Mouse (Mus musculus): Measurements from ENCODE around the gene Git1. TPM values are rescaled to one million over a fixed set of nuclear protein-coding genes. Genes with fewer than 3 reads are reported as not detected.

Git1 gene
- total and polyA plus RNA-seq, 2 experiments from 2014 or later: 19.6 to 143 TPM

GRCm38 (mm10) chr11:77532202-77532846 is 39.0 kb downstream of the Git1 start:
- no peaks in the 10 kb centered on the region for H3K9me3 ChIP-seq (ENCODE audit: low read length)
- no peaks in the 10 kb centered on the region for H3K4me1 ChIP-seq (ENCODE audit: insufficient read depth, low read length)
- H3K4me2 ChIP-seq (ENCODE audit: low read depth, low read length, poor library complexity, severe bottlenecking): no peak overlapping the region
- no peak overlapping the region for H3K4me3 ChIP-seq (ENCODE audit: low read depth, low read length)
- no peak overlapping the region for H3K9ac ChIP-seq (replicated peaks; ENCODE audit: low read length, poor library complexity, severe bottlenecking)
- H3K27me3 ChIP-seq (ENCODE audit: insufficient read depth, low read length): no peaks in the 10 kb centered on the region
- peaks cover 3% of the 10 kb centered on the region; the same call in 1 of the 2 replicates for H3K36me3 ChIP-seq (ENCODE audit: insufficient read depth, low read length)
- no peak for TF ChIP-seq CTCF (IDR thresholded peaks at IDR 0.05)
- no peak for DNase-seq (ENCODE audit: low spot score)
- no peak for ATAC-seq (ENCODE audit: low FRiP score)
- WGBS: 88% methylated on average over 4 of the region's 4 CpGs
- H3K27ac ChIP-seq (ENCODE audit: low read depth, low read length): no peak overlapping the region

- Histone ChIP-seq H3K4me2 (ENCODE audit: low read depth, low read length, poor library complexity, severe bottlenecking) (no peak overlapping the region), H3K27me3 (ENCODE audit: insufficient read depth, low read length) (no peaks in the 10 kb centered on the region), H3K9me3 (ENCODE audit: low read length) (no peaks in the 10 kb centered on the region), H3K36me3 (ENCODE audit: insufficient read depth, low read length) (peaks cover 37% of the 10 kb centered on the region), H3K9ac (replicated peaks; ENCODE audit: low read length, poor library complexity, severe bottlenecking) (no peak overlapping the region), H3K4me1 (ENCODE audit: insufficient read depth, low read length) (no peaks in the 10 kb centered on the region), H3K4me3 (ENCODE audit: low read depth, low read length) (no peak overlapping the region), H3K27ac (ENCODE audit: low read depth, low read length) (no peak overlapping the region)
- DNase-seq (ENCODE audit: low spot score): no peak
- WGBS: 93% methylated on average over 7 of the region's 7 CpGs
- no peak for TF ChIP-seq CTCF (IDR thresholded peaks at IDR 0.05)
- no peak for ATAC-seq (ENCODE audit: low FRiP score)
Observed at GRCm38 (mm10) chr11:77545261-77545660, 51.9 kb downstream of the Git1 start.

Other genes with a start within 250 kb of the Git1 start
- 1.1 and 2.2 TPM in 2 replicates for gene Coro6, start 31.2 kb upstream of the Git1 start, total RNA-seq (2014; rRNA removed)
- 0.65 and 0.70 TPM in 2 replicates for gene Coro6, start 31.2 kb upstream of the Git1 start, polyA plus RNA-seq (2015; fragmentation: Nextera tagmentation; extraction: Ambion mirVana)
- 70.3 and 75.5 TPM in 2 replicates for gene Ankrd13b, start 3.9 kb upstream of the Git1 start, total RNA-seq (2014; rRNA removed)
- 41.5 and 43.6 TPM in 2 replicates for gene Ankrd13b, start 3.9 kb upstream of the Git1 start, polyA plus RNA-seq (2015; fragmentation: Nextera tagmentation; extraction: Ambion mirVana)
- 3.6 and 4.2 TPM in 2 replicates for gene Abhd15, start 21.6 kb downstream of the Git1 start, total RNA-seq (2014; rRNA removed)
- gene Abhd15, start 21.6 kb downstream of the Git1 start, polyA plus RNA-seq (2015; fragmentation: Nextera tagmentation; extraction: Ambion mirVana): 1.6 and 1.8 TPM in 2 replicates
- gene Trp53i13, start 22.4 kb downstream of the Git1 start, total RNA-seq (2014; rRNA removed): 7.5 and 7.8 TPM in 2 replicates
- 11.4 and 11.5 TPM in 2 replicates for gene Trp53i13, start 22.4 kb downstream of the Git1 start, polyA plus RNA-seq (2015; fragmentation: Nextera tagmentation; extraction: Ambion mirVana)
- not detected in 2 replicates for gene Gm10392, start 25.6 kb downstream of the Git1 start, total RNA-seq (2014; rRNA removed)
- gene Gm10392, start 25.6 kb downstream of the Git1 start, polyA plus RNA-seq (2015; fragmentation: Nextera tagmentation; extraction: Ambion mirVana): not detected in 2 replicates
- 69.7 and 85.1 TPM in 2 replicates for gene Taok1, start 114.3 kb downstream of the Git1 start, total RNA-seq (2014; rRNA removed)
- 28.0 and 32.6 TPM in 2 replicates for gene Taok1, start 114.3 kb downstream of the Git1 start, polyA plus RNA-seq (2015; fragmentation: Nextera tagmentation; extraction: Ambion mirVana)
- gene Nufip2, start 192.6 kb downstream of the Git1 start, total RNA-seq (2014; rRNA removed): 42.9 and 46.3 TPM in 2 replicates
- 3.0 and 5.3 TPM in 2 replicates for gene Nufip2, start 192.6 kb downstream of the Git1 start, polyA plus RNA-seq (2015; fragmentation: Nextera tagmentation; extraction: Ambion mirVana)
- not detected in 2 replicates for gene Cryba1, start 231.7 kb downstream of the Git1 start, total RNA-seq (2014; rRNA removed)
- gene Cryba1, start 231.7 kb downstream of the Git1 start, polyA plus RNA-seq (2015; fragmentation: Nextera tagmentation; extraction: Ambion mirVana): 0.21 TPM in 1 of 2 replicates, not detected in the other